Mouse (Mus musculus) right cerebral cortex, postnatal 14 days (tissue): ENCODE data around the gene Erp29.
A peak's percentile ranks its signal among the peaks of the same experiment; 100 is the strongest.

ENCODE experiments used
- DNase-seq: peaks from one replicate; pipeline ENCODE4 v3.0.0; 2022

The Erp29 gene

DNA sequence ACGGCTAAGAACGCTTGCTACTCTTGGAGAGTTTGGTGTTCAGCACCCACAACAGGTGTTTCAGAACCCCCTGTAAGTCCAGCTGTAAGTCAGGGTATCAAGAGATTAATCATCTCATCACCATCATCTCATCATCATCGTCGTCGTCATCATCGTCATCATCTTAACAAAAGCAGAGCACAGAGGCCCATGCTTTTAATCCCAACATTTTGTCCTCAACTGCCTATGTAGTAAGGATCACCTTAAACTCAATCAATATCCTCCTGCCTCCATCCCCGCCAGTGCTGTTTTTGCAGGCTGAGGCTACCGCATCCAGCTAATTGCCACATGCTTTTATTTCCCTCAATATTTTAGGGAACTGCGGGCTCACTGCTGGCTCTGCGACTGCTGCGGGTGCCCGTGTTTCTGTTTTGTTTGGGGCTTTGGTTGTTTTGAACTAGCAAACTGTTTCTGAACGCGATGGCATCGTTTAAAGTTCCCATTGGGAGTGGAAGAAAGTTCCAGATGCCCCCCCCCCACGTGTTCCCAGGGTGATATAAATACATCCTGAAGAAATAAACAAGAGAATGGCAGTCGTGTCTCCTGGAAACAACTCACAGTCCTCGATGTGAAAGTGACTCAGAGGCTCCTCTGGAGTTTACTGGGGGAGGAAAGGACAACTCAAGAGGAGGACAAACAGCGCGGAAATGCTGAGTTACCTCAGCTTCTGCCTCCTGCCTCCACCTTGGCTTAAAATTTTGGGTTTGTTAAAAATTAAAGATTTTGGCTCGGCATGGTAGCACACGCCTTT, 66.0 kb downstream of the Erp29 start:
- no peak for DNase-seq

DNA sequence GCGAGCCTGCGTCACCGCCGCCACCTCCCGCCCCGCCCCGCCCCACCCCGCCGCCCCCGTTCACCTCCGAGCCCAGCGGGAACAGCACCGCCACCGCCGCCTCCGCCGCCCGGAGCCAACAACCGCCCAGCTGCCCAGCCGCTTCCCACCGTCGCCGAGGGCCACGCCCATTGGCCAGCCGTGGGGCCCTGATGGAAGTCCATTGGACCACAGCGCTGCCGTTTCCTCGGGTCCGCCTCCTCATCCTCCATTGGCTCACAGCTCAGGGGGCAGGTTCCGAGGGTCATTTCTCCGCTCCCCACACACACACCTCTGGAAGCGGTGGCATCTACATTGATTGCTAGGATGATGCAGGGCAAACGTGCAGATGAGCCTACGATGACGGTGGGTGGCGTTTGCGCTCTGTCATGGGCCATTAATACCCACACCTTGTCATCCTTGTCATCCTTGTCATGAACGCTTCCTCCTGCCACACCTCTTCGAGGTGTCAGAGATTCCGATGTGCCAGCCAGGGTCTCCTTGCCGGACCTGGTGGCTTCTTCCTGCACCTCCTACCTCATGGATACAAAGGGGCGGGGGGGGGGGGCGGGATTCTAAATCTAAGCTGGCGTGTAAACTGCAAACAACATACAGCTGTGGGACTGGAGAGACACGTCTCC, 66.7 kb downstream of the Erp29 start, which contains the start of gene Trafd1:
Gene Trafd1, minus strand, starts transcription at position 172 of the 659 bp plus-strand sequence.
- DNase-seq: peak; percentile 94

- DNase-seq: peak; percentile 40
Observed at GRCm38 (mm10) chr5:121384757-121385460, 67.4 kb downstream of the Erp29 start.

- DNase-seq: no peak
Observed at GRCm38 (mm10) chr5:121383857-121384756, 68.2 kb downstream of the Erp29 start.

DNA sequence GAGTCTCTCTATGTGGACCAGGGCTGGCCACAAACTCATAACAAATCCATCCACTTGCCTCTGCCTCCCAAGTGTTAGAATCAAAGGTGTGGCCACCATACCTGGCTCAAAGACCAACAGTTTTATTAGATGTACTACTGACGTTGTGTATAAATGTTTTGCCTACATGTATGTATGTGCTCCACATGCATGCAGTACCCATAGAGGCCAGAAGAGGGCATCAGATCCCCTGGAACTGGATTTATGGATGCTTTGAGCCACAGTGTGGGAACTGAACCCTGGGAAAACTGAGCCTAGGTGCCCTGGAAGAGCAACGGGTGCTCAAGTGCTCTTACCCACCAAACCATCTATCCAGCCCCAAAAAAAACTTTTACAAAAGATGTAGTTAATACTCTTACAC, 71.6 kb downstream of the Erp29 start:
- DNase-seq: no peak

DNA sequence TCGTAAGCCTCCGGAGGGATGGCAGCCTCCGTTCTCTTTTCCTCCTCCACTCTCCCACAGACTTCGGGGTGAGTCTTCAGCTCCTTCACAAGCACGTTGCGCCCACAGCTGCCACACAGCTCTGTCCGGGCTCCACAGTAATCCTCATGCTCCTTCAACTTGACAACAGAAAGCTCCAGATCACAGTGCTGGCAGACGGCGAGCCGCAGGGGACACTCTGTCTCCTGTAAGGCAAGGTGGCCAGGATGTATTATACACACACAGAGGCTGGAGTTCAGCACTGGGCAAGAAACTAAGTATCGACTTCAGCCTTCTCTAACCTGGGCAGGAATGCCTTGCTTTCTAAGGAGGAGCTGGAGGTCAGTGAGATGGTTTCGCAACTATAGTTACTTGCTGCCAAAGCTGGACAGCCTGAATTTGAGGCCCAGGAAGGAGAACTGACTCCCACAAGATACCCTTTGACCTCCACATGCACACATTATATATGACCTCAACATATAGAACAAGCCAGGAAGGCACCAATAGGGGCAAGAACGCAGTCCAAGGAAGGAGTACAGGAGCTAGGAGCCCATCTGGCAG, 73.5 kb downstream of the Erp29 start:
- DNase-seq: no peak
